Mouse (Mus musculus): Measurements from ENCODE around the gene Asap2.

GRCm38 (mm10) chr12:21263256-21263655 is 273.0 kb downstream of the Asap2 start:
- TF ChIP-seq CTCF (IDR thresholded peaks at IDR 0.05; ENCODE audit: borderline replicate concordance, control insufficient read depth, extremely low read depth, insufficient read depth, low read length, poor library complexity) = no peak
- TF ChIP-seq POLR2A (IDR thresholded peaks at IDR 0.05; ENCODE audit: control insufficient read depth, extremely low read depth, insufficient read depth, low read length, poor library complexity) = no peak

Measured in thymus, adult 2 months (tissue).